Mouse (Mus musculus) central nervous system, embryonic 14 days (tissue): ENCODE data around the gene Gripap1. TPM values are rescaled to one million over a fixed set of nuclear protein-coding genes. Genes with fewer than 3 reads are reported as not detected.

Experiments used
- polyA plus RNA-seq: library from polyadenylated mRNA; depleted of rRNA; stranded (reverse); fragments of >200 nt; gene quantifications from 2 replicates; pipeline ENCODE4 v1.2.3, GENCODE M21; 2012; rRNA removed

The Gripap1 gene
- 93.9 and 102 TPM in 2 replicates for polyA plus RNA-seq

GRCm38 (mm10) chrX:7789542-7790136 is at the start of gene Gripap1:
Gripap1 (plus strand) TSS chrX:7789765.

GRCm38 (mm10) chrX:7750432-7751116 is 39.0 kb upstream of the Gripap1 start, which contains the start of gene Ccdc120:
Ccdc120 (minus strand) TSS chrX:7750905.

GRCm38 (mm10) chrX:7762137-7762920 is 27.2 kb upstream of the Gripap1 start, which contains the start of gene Tfe3:
Tfe3 (plus strand) TSS chrX:7762560.

GRCm38 (mm10) chrX:7821865-7822779 is 32.6 kb downstream of the Gripap1 start, which contains the start of gene Kcnd1:
Kcnd1 (plus strand) TSS chrX:7822289.

GRCm38 (mm10) chrX:7841163-7842162 is 51.9 kb downstream of the Gripap1 start, which contains the start of gene Otud5:
Otud5 (plus strand) TSS chrX:7841364.

Other genes with a start within 250 kb of the Gripap1 start
- gene Foxp3, start 216.1 kb upstream of the Gripap1 start, polyA plus RNA-seq = 0.05 and 0.10 TPM in 2 replicates
- gene Ppp1r3f, start 215.5 kb upstream of the Gripap1 start, polyA plus RNA-seq = 8.5 and 9.5 TPM in 2 replicates
- 31.5 and 35.4 TPM in 2 replicates for gene Ccdc22, start 184.2 kb upstream of the Gripap1 start, polyA plus RNA-seq
- gene Cacna1f, start 182.7 kb upstream of the Gripap1 start, polyA plus RNA-seq = 0.18 and 0.19 TPM in 2 replicates
- gene Syp, start 151.3 kb upstream of the Gripap1 start, polyA plus RNA-seq = 161 and 177 TPM in 2 replicates
- gene Prickle3, start 132.5 kb upstream of the Gripap1 start, polyA plus RNA-seq = 3.5 and 6.4 TPM in 2 replicates
- 46.2 and 64.5 TPM in 2 replicates for gene Plp2, start 118.4 kb upstream of the Gripap1 start, polyA plus RNA-seq
- 0.20 and 0.29 TPM in 2 replicates for gene Magix, start 108.5 kb upstream of the Gripap1 start, polyA plus RNA-seq
- 29.7 and 33.7 TPM in 2 replicates for gene Gpkow, start 92.6 kb upstream of the Gripap1 start, polyA plus RNA-seq
- gene Wdr45, start 75.4 kb upstream of the Gripap1 start, polyA plus RNA-seq = 47.9 and 48.4 TPM in 2 replicates
- 0.57 and 0.83 TPM in 2 replicates for gene Gm45208, start 67.5 kb upstream of the Gripap1 start, polyA plus RNA-seq
- gene Praf2, start 61.3 kb upstream of the Gripap1 start, polyA plus RNA-seq = 99.6 and 106 TPM in 2 replicates
- gene Ccdc120, start 38.9 kb upstream of the Gripap1 start, polyA plus RNA-seq = 60.1 and 61.7 TPM in 2 replicates
- gene Tfe3, start 27.2 kb upstream of the Gripap1 start, polyA plus RNA-seq = 17.1 and 19.2 TPM in 2 replicates
- gene Kcnd1, start 32.5 kb downstream of the Gripap1 start, polyA plus RNA-seq = 4.7 and 5.3 TPM in 2 replicates
- gene Otud5, start 51.6 kb downstream of the Gripap1 start, polyA plus RNA-seq = 59.6 and 60.4 TPM in 2 replicates
- 19.7 and 20.8 TPM in 2 replicates for gene Pim2, start 88.5 kb downstream of the Gripap1 start, polyA plus RNA-seq
- gene Slc35a2, start 94.3 kb downstream of the Gripap1 start, polyA plus RNA-seq = 41.6 and 47.2 TPM in 2 replicates
- gene Pqbp1, start 109.5 kb downstream of the Gripap1 start, polyA plus RNA-seq = 217 and 234 TPM in 2 replicates
- 55.3 and 58.3 TPM in 2 replicates for gene Timm17b, start 109.6 kb downstream of the Gripap1 start, polyA plus RNA-seq
- gene Gm10491, start 118.1 kb downstream of the Gripap1 start, polyA plus RNA-seq = not detected in 2 replicates
- gene Gm10490, start 119.8 kb downstream of the Gripap1 start, polyA plus RNA-seq = not detected in 2 replicates
- 65.2 and 75.6 TPM in 2 replicates for gene Pcsk1n, start 130.1 kb downstream of the Gripap1 start, polyA plus RNA-seq
- gene Eras, start 138.8 kb downstream of the Gripap1 start, polyA plus RNA-seq = 0.15 and 0.21 TPM in 2 replicates
- 111 and 113 TPM in 2 replicates for gene Hdac6, start 158.1 kb downstream of the Gripap1 start, polyA plus RNA-seq
- 0.33 and 0.34 TPM in 2 replicates for gene Gata1, start 188.3 kb downstream of the Gripap1 start, polyA plus RNA-seq
- 0.26 and 0.44 TPM in 2 replicates for gene Glod5, start 228.7 kb downstream of the Gripap1 start, polyA plus RNA-seq